Mouse (Mus musculus) hindbrain, postnatal 0 days (tissue): ENCODE data around the gene Phex. TPM values are rescaled to one million over a fixed set of nuclear protein-coding genes. Genes with fewer than 3 reads are reported as not detected.

ENCODE experiments used
- ATAC-seq: fragments of 200-750 bp; cut with Nextera tagmentation; 2 replicates; pipeline ENCODE4 v1.8.0; 2017; ENCODE audit warnings: mild to moderate bottlenecking, moderate TSS enrichment, moderate library complexity
- DNase-seq: peaks from one replicate; pipeline ENCODE4 v3.0.0-alpha.2; 2015; ENCODE audit warnings: low spot score
- H3K27ac ChIP-seq: fragments of 300-500 bp; sonication (generic); 2 replicates; pipeline ENCODE4 v1.5.1; 2014; ENCODE audit warnings: mild to moderate bottlenecking
- H3K27me3 ChIP-seq: fragments of 300-500 bp; sonication (generic); 2 replicates; pipeline ENCODE4 v1.6.1; 2014; ENCODE audit warnings: low read length, mixed read lengths; ENCODE audit not compliant: insufficient read depth
- H3K36me3 ChIP-seq: fragments of 300-500 bp; sonication (generic); 2 replicates; pipeline ENCODE4 v1.6.1; 2014; ENCODE audit warnings: low read length, mixed read lengths; ENCODE audit not compliant: insufficient read depth
- H3K4me1 ChIP-seq: fragments of 300-500 bp; sonication (generic); 2 replicates; pipeline ENCODE4 v1.6.1; 2014; ENCODE audit warnings: antibody characterized with exemption, low read length, mixed read lengths; ENCODE audit not compliant: insufficient read depth
- H3K4me2 ChIP-seq: fragments of 300-500 bp; sonication (generic); 2 replicates; pipeline ENCODE4 v1.6.1; 2014; ENCODE audit warnings: low read depth, mild to moderate bottlenecking, low read length, moderate library complexity, mixed read lengths
- H3K4me3 ChIP-seq: fragments of 300-500 bp; sonication (generic); 2 replicates; pipeline ENCODE4 v1.5.1; 2014; ENCODE audit warnings: low read length
- H3K9ac ChIP-seq: fragments of 300-500 bp; sonication (generic); replicated peaks from 2 replicates; pipeline ENCODE4 v1.6.1; 2014; ENCODE audit warnings: mild to moderate bottlenecking, low read length, moderate library complexity, mixed read lengths
- H3K9me3 ChIP-seq: fragments of 300-500 bp; sonication (generic); 2 replicates; pipeline ENCODE4 v1.6.1; 2016; ENCODE audit warnings: low read length, mixed read lengths
- CTCF ChIP-seq: IDR thresholded peaks from 2 replicates; pipeline ENCODE4 v1.5.1; 2016; ENCODE audit warnings: antibody characterized with exemption, control low read depth, low read depth
- WGBS: fragments of 180-500 bp; shearing (Covaris S2); extraction: QIAGEN DNeasy Blood & Tissue Kit; methylation state at CpG from one replicate; pipeline ENCODE4 v1.1.7; 2014; 5-methylcytosine and 5-hydroxymethylcytosine counted together
- polyA plus RNA-seq: library from polyadenylated mRNA; unstranded; fragments of >200 nt; fragmentation: Nextera tagmentation; extraction: Ambion mirVana; gene quantifications from 2 replicates; pipeline ENCODE4 v1.2.1, GENCODE M21; 2015
- total RNA-seq: library from RNA; depleted of rRNA; stranded (reverse); fragments of >200 nt; gene quantifications from 2 replicates; pipeline ENCODE4 v1.2.3, GENCODE M21; 2014

Phex gene
- total and polyA plus RNA-seq, 2 experiments from 2014 or later = 0.28 to 0.99 TPM

DNA sequence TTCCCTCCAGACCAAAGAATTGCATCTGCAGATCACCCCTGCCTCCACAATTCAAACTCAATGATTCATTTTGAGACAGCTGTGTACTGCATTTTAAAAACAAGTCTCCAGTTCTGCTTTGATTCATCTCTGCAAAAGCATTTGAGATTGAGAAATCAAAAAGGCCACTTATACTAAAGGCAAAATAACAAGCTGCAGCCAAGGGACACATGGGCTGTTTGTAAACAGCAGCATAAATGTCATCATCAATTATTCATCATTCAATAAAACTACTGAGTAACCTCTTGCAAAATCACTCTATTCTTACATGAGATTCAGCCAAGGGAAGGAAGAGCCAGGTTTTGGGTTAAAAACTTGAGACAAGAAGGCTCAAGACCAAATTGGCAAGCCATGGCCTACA is 122.7 kb downstream of the Phex start:
- Histone ChIP-seq H3K4me3 (no peak overlapping the region), H3K36me3 (no peaks in the 10 kb centered on the region), H3K27me3 (no peaks in the 10 kb centered on the region), H3K27ac (no peak overlapping the region), H3K4me2 (no peak overlapping the region), H3K9ac (no peak overlapping the region), H3K9me3 (no peaks in the 10 kb centered on the region), H3K4me1 (no peaks in the 10 kb centered on the region)
- no peak for DNase-seq
- ATAC-seq = no peak
- no peak for TF ChIP-seq CTCF

DNA sequence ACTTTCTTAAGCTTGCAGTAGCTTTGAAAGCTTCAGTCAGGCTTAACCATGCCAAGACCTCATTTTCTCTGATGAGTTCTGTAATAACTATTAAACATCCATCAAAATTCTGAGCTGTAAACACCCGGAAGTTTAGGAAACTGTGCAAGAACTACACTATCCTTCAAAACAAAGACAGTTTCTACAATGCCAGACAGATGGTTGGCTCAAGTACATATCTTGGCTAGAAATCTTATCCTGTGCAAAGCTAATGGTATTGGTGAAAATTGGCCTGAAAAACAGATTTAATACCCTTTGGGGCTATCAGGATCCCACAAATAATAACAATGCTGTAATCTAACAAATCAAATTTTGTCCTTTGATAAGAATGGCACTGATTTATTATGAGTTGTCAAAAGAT is 138.5 kb downstream of the Phex start:
- H3K27ac ChIP-seq = no peak overlapping the region
- no peaks in the 10 kb centered on the region for H3K36me3 ChIP-seq
- H3K27me3 ChIP-seq = no peaks in the 10 kb centered on the region
- H3K9ac ChIP-seq = no peak overlapping the region
- no peak overlapping the region for H3K4me2 ChIP-seq
- H3K9me3 ChIP-seq = no peaks in the 10 kb centered on the region
- H3K4me1 ChIP-seq = no peaks in the 10 kb centered on the region
- TF ChIP-seq CTCF = no peak
- DNase-seq (no peak), ATAC-seq (no peak)
- 55% methylated on average over 1 of the region's 1 CpGs for WGBS
- H3K4me3 ChIP-seq = no peak overlapping the region

DNA sequence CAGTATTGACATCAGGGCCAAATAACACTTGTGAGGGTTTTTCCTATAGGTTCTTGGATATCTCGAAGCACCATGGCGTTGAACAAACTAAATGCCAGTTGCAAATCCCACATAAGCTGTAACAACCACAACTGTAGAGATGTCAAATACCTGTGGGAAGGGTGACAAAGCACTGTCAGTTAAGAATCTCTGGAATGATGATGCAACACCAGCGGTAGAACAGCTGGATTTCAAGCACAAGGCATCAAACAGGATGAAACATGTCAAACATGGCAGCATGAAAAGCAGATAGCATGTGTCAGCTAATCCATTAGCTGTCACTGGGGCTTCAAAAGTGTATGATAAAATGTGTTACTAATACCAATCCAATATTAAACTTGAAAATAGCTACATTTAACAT is 141.8 kb downstream of the Phex start:
- 89% methylated on average over 3 of the region's 3 CpGs for WGBS
- H3K4me2 ChIP-seq = no peak overlapping the region
- ATAC-seq (no peak), DNase-seq (no peak)
- no peaks in the 10 kb centered on the region for H3K9me3 ChIP-seq
- no peak overlapping the region for H3K4me3 ChIP-seq
- TF ChIP-seq CTCF = no peak
- H3K9ac ChIP-seq = no peak overlapping the region
- no peak overlapping the region for H3K27ac ChIP-seq
- no peaks in the 10 kb centered on the region for H3K4me1 ChIP-seq
- H3K27me3 ChIP-seq = no peaks in the 10 kb centered on the region
- H3K36me3 ChIP-seq = no peaks in the 10 kb centered on the region

DNA sequence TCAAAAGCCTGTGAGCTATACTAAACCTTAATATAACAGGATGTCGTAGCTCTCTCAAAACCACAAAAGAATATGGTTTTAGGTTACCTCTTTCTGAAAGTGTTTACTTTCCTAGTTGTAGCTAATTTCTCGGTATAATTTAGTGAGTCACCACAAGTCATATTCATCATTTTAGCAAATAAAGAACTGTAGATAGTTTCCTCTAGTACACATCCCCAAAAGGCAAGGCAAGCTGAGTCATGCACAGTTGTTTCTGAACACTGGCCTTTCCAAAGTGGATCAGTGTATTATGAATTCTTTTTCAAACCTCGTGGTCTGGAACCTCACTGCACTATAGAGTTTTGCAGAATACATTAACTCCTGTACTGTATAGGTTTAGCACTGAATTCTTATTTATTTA is 143.5 kb downstream of the Phex start:
- Histone ChIP-seq H3K4me2 (no peak overlapping the region), H3K27me3 (no peaks in the 10 kb centered on the region), H3K36me3 (no peaks in the 10 kb centered on the region), H3K9me3 (no peaks in the 10 kb centered on the region), H3K27ac (no peak overlapping the region), H3K4me3 (no peak overlapping the region), H3K4me1 (no peaks in the 10 kb centered on the region), H3K9ac (no peak overlapping the region)
- 71% methylated on average over 3 of the region's 3 CpGs for WGBS
- DNase-seq = no peak
- no peak for ATAC-seq
- TF ChIP-seq CTCF = no peak

DNA sequence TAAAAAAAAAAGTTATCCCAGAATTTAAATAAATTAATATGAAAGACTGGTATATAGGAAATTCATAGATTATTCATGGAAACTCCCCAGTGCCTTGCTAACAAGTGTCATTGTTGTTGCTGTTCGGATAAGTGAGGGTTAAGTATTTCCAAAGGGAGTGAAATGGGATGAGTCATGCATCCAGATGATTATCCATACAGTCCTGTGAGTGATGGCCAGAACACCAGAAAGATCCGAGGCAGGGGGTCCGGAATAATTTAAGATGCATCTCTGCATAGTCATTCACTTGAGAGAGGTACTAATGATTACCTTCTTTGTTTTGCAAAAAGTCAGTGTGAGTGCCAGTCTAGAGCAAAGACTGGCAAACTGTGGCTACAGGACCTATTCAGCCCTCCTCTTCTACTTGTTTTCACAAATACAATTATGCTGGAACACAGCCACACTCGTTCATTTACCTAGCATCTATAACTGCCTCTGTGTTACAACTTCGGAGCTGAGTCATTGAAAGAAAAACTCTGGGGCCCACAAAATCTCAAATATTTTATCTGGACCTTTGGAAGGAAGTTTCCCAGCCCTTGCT is 145.3 kb downstream of the Phex start:
- ATAC-seq (no peak), DNase-seq (no peak)
- Histone ChIP-seq H3K27ac (no peak overlapping the region), H3K4me1 (no peaks in the 10 kb centered on the region), H3K9ac (no peak overlapping the region), H3K4me2 (no peak overlapping the region), H3K36me3 (no peaks in the 10 kb centered on the region), H3K9me3 (no peaks in the 10 kb centered on the region), H3K27me3 (no peaks in the 10 kb centered on the region), H3K4me3 (no peak overlapping the region)
- no peak for TF ChIP-seq CTCF
- 40% methylated on average over 5 of the region's 5 CpGs for WGBS

DNA sequence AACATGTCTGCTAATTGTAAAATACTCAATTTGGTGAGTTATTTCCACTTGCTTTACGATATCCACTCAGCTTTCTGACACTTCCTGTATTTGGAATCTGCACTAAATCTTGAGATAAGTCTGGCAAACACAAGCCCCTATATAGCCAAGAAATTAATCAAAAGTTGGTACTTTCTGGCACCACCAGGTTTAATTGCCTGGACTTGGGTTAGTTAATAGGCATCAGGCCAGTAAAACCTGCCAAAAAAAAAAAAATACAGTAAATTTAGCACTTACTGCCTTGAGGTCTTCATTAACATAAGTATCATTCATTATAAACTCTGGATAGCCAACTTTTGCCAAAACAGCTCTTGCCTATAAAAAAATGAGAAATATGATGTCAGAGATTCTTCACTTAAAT is 147.0 kb downstream of the Phex start:
- no peak overlapping the region for H3K4me2 ChIP-seq
- H3K27me3 ChIP-seq = no peaks in the 10 kb centered on the region
- no peak overlapping the region for H3K9ac ChIP-seq
- no peak for TF ChIP-seq CTCF
- no peak for ATAC-seq
- no peak overlapping the region for H3K4me3 ChIP-seq
- no peak overlapping the region for H3K27ac ChIP-seq
- no peaks in the 10 kb centered on the region for H3K36me3 ChIP-seq
- peak; percentile 15 for DNase-seq
- H3K9me3 ChIP-seq = no peaks in the 10 kb centered on the region
- H3K4me1 ChIP-seq = no peaks in the 10 kb centered on the region
- 56% methylated on average over 1 of the region's 1 CpGs for WGBS

DNA sequence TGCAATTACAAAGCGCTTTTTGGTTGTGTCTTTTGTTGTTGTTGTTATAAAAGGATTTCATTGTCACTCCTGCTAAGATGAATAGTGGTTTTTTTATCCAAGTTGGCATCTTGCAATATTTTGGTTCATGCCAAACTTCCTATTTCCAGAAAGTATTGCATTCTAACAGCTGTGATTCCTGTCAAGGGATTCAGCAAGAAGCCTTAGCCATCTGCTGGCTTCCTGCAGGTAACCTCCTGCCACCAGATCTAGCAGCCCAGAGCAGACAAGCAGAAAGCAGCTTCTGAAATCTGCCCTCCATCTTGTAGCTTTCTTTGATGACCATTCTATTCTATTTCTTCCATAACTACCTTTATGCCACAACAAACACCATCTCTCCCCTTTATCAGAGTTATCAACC is 212.4 kb downstream of the Phex start:
- no peak for ATAC-seq
- Histone ChIP-seq H3K27ac (no peak overlapping the region), H3K9me3 (no peaks in the 10 kb centered on the region), H3K4me2 (no peak overlapping the region), H3K4me1 (no peaks in the 10 kb centered on the region), H3K9ac (no peak overlapping the region), H3K27me3 (no peaks in the 10 kb centered on the region), H3K36me3 (no peaks in the 10 kb centered on the region), H3K4me3 (no peak overlapping the region)
- no peak for TF ChIP-seq CTCF
- 71% methylated on average over 1 of the region's 1 CpGs for WGBS
- DNase-seq = peak; percentile 23
